Mouse (Mus musculus) CH12.LX (cell line): ENCODE measurements around the gene Olfr374. TPM values are rescaled to one million over a fixed set of nuclear protein-coding genes. Genes with fewer than 3 reads are reported as not detected.

ENCODE experiments used
- DNase-seq: peaks from one replicate; pipeline ENCODE4 v3.0.0-alpha.2; 2013; ENCODE audit errors: extremely low read depth
- H3K27ac ChIP-seq: 2 replicates; pipeline ENCODE4 v1.5.1; 2012; ENCODE audit warnings: low read depth, mild to moderate bottlenecking, control low read depth, moderate library complexity; ENCODE audit not compliant: insufficient read depth
- H3K27me3 ChIP-seq: replicated peaks from 2 replicates; pipeline ENCODE3; 2012; ENCODE audit warnings: inconsistent platforms
- H3K36me3 ChIP-seq, 2 experiments: replicated peaks in 1 of 2; 2 replicates each; pipeline versions ENCODE3 to v1.6.1; 2012; ENCODE audit warnings: inconsistent platforms in 1 of 2, low read length in 1 of 2, mild to moderate bottlenecking in 1 of 2, mixed read lengths in 1 of 2, moderate library complexity in 1 of 2; ENCODE audit not compliant: control insufficient read depth in 1 of 2, insufficient read depth in 1 of 2
- H3K4me1 ChIP-seq, 2 experiments: 2 replicates each; pipeline ENCODE4 v1.6.1; 2012; ENCODE audit warnings: inconsistent platforms in 1 of 2, moderate library complexity in 1 of 2; ENCODE audit not compliant: insufficient read depth in 2 of 2, control insufficient read depth in 1 of 2
- H3K4me2 ChIP-seq: 2 replicates; pipeline ENCODE4 v1.6.1; 2012; ENCODE audit warnings: low read depth, mild to moderate bottlenecking, control low read depth; ENCODE audit not compliant: poor library complexity, insufficient read depth, severe bottlenecking
- H3K4me3 ChIP-seq, 3 experiments: fragments of 150-350 bp in 1 of 3; sonication (generic) in 1 of 3; replicated peaks in 1 of 3; 2 replicates each; pipeline versions ENCODE3 to v1.5.1; 2011 to 2012; ENCODE audit warnings: low read depth in 2 of 3, low read length in 2 of 3, mild to moderate bottlenecking in 2 of 3, moderate library complexity in 2 of 3, control low read depth in 1 of 3, improper control_type of control experiment in 1 of 3, inconsistent platforms in 1 of 3, mixed read lengths in 1 of 3; ENCODE audit not compliant: poor library complexity in 1 of 3
- H3K79me2 ChIP-seq: replicated peaks from 2 replicates; pipeline ENCODE4 v1.6.1; 2012; ENCODE audit warnings: mild to moderate bottlenecking, moderate library complexity; ENCODE audit not compliant: control insufficient read depth, poor library complexity, insufficient read depth, severe bottlenecking; ENCODE audit errors: extremely low read depth
- H3K9ac ChIP-seq: 2 replicates; pipeline ENCODE4 v1.6.1; 2012; ENCODE audit warnings: low read depth, mild to moderate bottlenecking, control low read depth, moderate library complexity; ENCODE audit not compliant: insufficient read depth
- H3K9me3 ChIP-seq: replicated peaks from 2 replicates; pipeline ENCODE3; 2012; ENCODE audit warnings: low read length, inconsistent platforms, mixed read lengths
- CHD1 ChIP-seq: IDR thresholded peaks from 2 replicates; pipeline ENCODE4 v1.6.1; 2012; ENCODE audit warnings: low read depth, low read length, improper control_type of control experiment, inconsistent platforms
- ELF1 ChIP-seq: IDR thresholded peaks from 2 replicates; pipeline ENCODE4 v1.6.1; 2014; ENCODE audit warnings: low read depth, mild to moderate bottlenecking, inconsistent platforms, low read length, improper control_type of control experiment
- ETS1 ChIP-seq: conservative IDR thresholded peaks from 2 replicates; pipeline ENCODE4 v1.6.1; 2012; ENCODE audit warnings: low read depth, mild to moderate bottlenecking, inconsistent platforms, low read length, improper control_type of control experiment, moderate library complexity
- GABPA ChIP-seq: IDR thresholded peaks from 2 replicates; pipeline ENCODE4 v1.6.1; 2012; ENCODE audit warnings: low read depth, low read length, improper control_type of control experiment, inconsistent platforms; ENCODE audit not compliant: insufficient replicate concordance
- HCFC1 ChIP-seq: IDR thresholded peaks from 2 replicates; pipeline ENCODE4 v1.6.1; 2012; ENCODE audit warnings: low read depth, mild to moderate bottlenecking, inconsistent platforms, low read length, improper control_type of control experiment
- JUND ChIP-seq: conservative IDR thresholded peaks from 2 replicates; pipeline ENCODE4 v1.6.1; 2011; ENCODE audit warnings: low read depth, low read length, improper control_type of control experiment
- KAT2A ChIP-seq: IDR thresholded peaks from 2 replicates; pipeline ENCODE4 v1.6.1; 2012; ENCODE audit warnings: low read length, improper control_type of control experiment, inconsistent platforms; ENCODE audit not compliant: insufficient replicate concordance
- MAFK ChIP-seq: IDR thresholded peaks from 2 replicates; pipeline ENCODE4 v1.6.1; 2011; ENCODE audit warnings: low read length, improper control_type of control experiment; ENCODE audit not compliant: insufficient replicate concordance
- MAX ChIP-seq: IDR thresholded peaks from 2 replicates; pipeline ENCODE4 v1.6.1; 2011; ENCODE audit warnings: low read length, improper control_type of control experiment
- MAZ ChIP-seq: IDR thresholded peaks from 2 replicates; pipeline ENCODE4 v1.6.1; 2012; ENCODE audit warnings: low read depth, mild to moderate bottlenecking, inconsistent platforms, low read length, improper control_type of control experiment, moderate library complexity
- MXI1 ChIP-seq: IDR thresholded peaks from 2 replicates; pipeline ENCODE4 v1.6.1; 2011; ENCODE audit warnings: mild to moderate bottlenecking, low read depth, low read length, improper control_type of control experiment
- MYC ChIP-seq: IDR thresholded peaks from 2 replicates; pipeline ENCODE4 v1.6.1; 2011; ENCODE audit warnings: low read depth, mild to moderate bottlenecking, improper control_type of control experiment, low read length
- NRF1 ChIP-seq: IDR thresholded peaks from 2 replicates; pipeline ENCODE4 v1.6.1; 2014; ENCODE audit warnings: low read depth, mild to moderate bottlenecking, inconsistent platforms, low read length, improper control_type of control experiment, moderate library complexity
- PAX5 ChIP-seq: IDR thresholded peaks from 2 replicates; pipeline ENCODE4 v1.6.1; 2012; ENCODE audit warnings: low read length, inconsistent platforms, mixed read lengths
- POLR2A ChIP-seq: IDR thresholded peaks from 2 replicates; pipeline ENCODE4 v1.6.1; 2011; ENCODE audit warnings: low read depth, mild to moderate bottlenecking, improper control_type of control experiment, low read length
- POLR2AphosphoS2 ChIP-seq: IDR thresholded peaks from 2 replicates; pipeline ENCODE4 v1.6.1; 2011; ENCODE audit warnings: low read depth, low read length, improper control_type of control experiment
- RAD21 ChIP-seq: IDR thresholded peaks from 2 replicates; pipeline ENCODE4 v1.6.1; 2011; ENCODE audit warnings: low read depth, mild to moderate bottlenecking, low read length, improper control_type of control experiment, moderate library complexity
- RCOR1 ChIP-seq: conservative IDR thresholded peaks from 2 replicates; pipeline ENCODE4 v1.6.1; 2012; ENCODE audit warnings: low read depth, mild to moderate bottlenecking, inconsistent platforms, low read length, improper control_type of control experiment
- SMC3 ChIP-seq: IDR thresholded peaks from 2 replicates; pipeline ENCODE4 v1.6.1; 2011; ENCODE audit warnings: low read depth, low read length, improper control_type of control experiment
- TCF12 ChIP-seq: IDR thresholded peaks from 2 replicates; pipeline ENCODE4 v1.6.1; 2014; ENCODE audit warnings: low read depth, mild to moderate bottlenecking, inconsistent platforms, low read length, improper control_type of control experiment
- dilution Hi-C: fragments of 300-500 bp; cut with MboI; formaldehyde crosslinking; loops from 2 replicates; pipeline ENCODE4 v1.14.3; 2020; ENCODE audit warnings: low sequenced_read_pairs; ENCODE audit not compliant: extremely low pct_unique_long_range_greater_than_20kb, extremely low pct_ligation_motif_present
- in situ Hi-C: fragments of 300-500 bp; cut with MboI; formaldehyde crosslinking; loops from 3 replicates; pipeline ENCODE4 v1.14.3; 2019; ENCODE audit warnings: low sequenced_read_pairs, low pct_ligation_motif_present, low pct_unique_long_range_greater_than_20kb, mixed read lengths
- polyA plus RNA-seq: library from polyadenylated mRNA; unstranded; fragments of >175 nt; gene quantifications from 2 replicates; pipeline ENCODE4 v1.2.1, GENCODE M21; 2012; ENCODE audit warnings: low read depth; ENCODE audit not compliant: insufficient read length
- total RNA-seq, 2 experiments: library from RNA; depleted of rRNA; stranded (reverse); fragments of 300-350 nt in 1 of 2; fragments of >200 nt in 1 of 2; gene quantifications; 2 replicates each; pipeline ENCODE4 v1.2.3; 2012 to 2014

Olfr374 gene
- total and polyA plus RNA-seq, 3 experiments = not detected

DNA sequence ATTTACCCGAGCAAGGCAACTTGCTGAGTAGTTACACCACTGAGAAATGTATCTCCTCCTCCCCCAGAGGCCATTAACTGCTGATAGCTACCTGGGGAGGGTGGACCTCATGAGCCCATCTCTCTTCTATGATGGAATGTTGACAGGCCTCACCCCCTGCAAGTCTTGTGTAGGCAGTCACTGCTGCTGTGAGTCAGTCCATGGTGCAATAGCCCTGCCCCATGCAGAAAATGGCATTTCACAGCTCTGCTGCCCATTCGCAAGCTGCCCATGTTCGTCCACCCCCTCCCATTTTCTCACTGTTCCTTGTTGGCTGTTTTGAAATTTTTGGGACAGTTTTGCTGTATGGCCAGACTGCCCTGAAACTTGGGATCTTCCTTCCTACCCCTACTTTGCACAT is 38.7 kb downstream of the Olfr374 start (continued):
- TF ChIP-seq TCF12 = no peak

DNA sequence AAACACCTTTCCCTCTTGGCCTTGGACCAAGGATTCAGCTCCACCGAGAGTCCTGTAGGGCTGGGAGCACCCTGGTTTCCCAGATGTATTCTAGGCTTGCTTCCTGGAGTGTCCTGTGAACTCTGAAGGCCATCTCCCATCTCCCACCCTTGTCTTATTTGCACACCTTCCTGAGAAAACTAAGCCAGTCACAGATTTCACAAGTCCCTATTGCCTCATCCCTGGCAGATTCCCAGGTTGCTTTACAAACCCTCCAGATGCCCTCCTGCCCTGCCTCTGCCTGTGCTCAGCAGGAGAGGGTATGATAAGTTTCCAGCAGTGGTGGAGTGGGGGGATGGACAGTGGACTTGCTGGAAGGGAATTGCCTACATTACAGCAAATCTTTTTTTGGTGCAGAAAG is 39.2 kb downstream of the Olfr374 start:
- Histone ChIP-seq H3K4me3 (no peak overlapping the region), H3K4me1 (peaks cover 7 to 65% of the 10 kb centered on the region in 2 experiments), H3K36me3 (peaks cover 73 to 91% of the 10 kb centered on the region in 2 experiments), H3K4me2 (no peak overlapping the region), H3K79me2 (peaks cover under 1% of the 10 kb centered on the region), H3K27me3 (no peaks in the 10 kb centered on the region), H3K9ac (no peak overlapping the region), H3K27ac (no peak overlapping the region), H3K9me3 (no peaks in the 10 kb centered on the region)
- DNase-seq = no peak
- dilution Hi-C loops (no loop called here), in situ Hi-C loops (no loop called here)
- TF ChIP-seq MAFK (no peak), MAZ (no peak), ETS1 (no peak), PAX5 (no peak), HCFC1 (no peak), MYC (no peak), RAD21 (no peak), POLR2A (no peak), CHD1 (no peak), MAX (no peak), TCF12 (no peak), RCOR1 (no peak), POLR2AphosphoS2 (no peak), SMC3 (no peak), NRF1 (no peak), GABPA (no peak), ELF1 (no peak), KAT2A (no peak)

DNA sequence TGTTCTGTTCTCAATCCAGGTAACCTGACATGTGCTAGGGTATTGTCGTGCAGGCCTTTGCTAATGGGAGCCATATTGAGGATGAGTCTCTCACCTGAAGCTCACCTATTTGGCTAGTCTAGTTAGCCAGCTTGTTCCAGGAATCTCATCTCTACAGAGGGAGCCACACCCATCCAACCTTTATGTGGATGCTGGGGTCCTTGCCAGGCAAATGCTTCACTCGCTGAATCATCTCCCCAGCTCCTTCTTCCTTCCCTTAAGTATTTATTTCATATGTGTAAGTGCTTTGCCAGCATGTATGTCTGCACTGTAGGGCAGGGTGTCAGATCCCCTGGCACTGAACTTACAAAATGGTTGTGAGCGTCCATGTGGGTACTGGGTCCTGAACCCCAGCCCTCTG is 39.7 kb downstream of the Olfr374 start:
- H3K36me3 ChIP-seq = peaks cover 73 to 91% of the 10 kb centered on the region in 2 experiments
- no peaks in the 10 kb centered on the region for H3K9me3 ChIP-seq
- no peak for TF ChIP-seq SMC3
- TF ChIP-seq JUND = no peak
- TF ChIP-seq GABPA = no peak
- TF ChIP-seq MXI1 = no peak
- TF ChIP-seq, all 38 proteins: peak for 0
- no peak overlapping the region for H3K27ac ChIP-seq
- no peak overlapping the region for H3K9ac ChIP-seq
- peaks cover 7 to 68% of the 10 kb centered on the region in 2 experiments for H3K4me1 ChIP-seq
- H3K79me2 ChIP-seq = peaks cover 5% of the 10 kb centered on the region
- no peaks in the 10 kb centered on the region for H3K27me3 ChIP-seq
- in situ Hi-C loops (no loop called here), dilution Hi-C loops (no loop called here)
- no peak overlapping the region for H3K4me3 ChIP-seq
- DNase-seq = no peak
- no peak overlapping the region for H3K4me2 ChIP-seq
